In the genomic region with DNA sequence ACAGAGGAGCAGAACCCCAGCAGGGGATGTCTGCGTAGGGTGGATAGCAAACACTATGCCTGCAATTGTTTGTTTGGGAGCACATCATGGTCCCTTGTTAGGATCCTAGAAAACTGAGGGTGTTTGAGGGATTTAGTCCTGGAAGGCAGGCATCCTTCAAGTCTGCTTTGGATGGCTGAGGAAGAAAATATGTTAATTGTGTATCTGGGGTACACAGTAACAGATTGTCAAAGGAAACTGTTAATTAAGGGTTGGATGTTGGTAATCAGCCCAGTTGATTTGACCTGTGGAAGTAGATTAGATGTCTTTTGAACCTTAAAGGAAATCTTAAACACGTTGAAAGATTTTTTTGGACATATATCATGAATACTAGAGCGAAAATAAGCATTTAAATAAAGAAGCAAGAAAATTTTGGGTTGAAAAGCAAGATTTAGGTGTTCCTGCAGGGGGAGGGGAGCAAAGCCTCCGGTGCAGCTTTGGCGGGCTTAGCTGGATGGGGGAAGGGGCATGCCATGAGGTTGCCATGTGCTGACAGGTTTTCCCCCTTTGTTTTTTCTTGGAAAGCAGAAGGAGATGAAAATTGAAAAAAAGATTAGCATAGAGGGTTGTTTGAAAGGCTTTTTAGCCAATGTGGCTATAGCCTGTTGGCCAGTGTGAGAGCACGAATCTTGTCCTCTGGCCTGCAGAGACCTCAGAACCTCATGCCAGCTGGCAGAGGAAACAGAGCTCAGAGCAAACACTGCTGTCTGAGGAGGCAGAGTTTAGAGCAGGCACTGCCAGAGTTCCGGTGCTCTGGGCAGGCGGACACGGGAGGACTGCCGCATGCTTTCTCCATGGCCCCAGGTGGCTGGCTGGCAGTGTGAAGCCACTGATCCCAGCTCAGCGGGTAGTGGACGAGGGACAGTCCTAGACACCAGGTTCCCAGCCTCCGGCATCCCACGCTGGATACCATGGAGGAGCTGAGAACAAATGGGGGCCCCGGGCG, we compare ENCODE assay signal across 9 mouse cellular contexts. TPM values are rescaled to one million over a fixed set of nuclear protein-coding genes. Genes with fewer than 3 reads are reported as not detected.
A peak's percentile ranks its signal among the peaks of the same experiment; 100 is the strongest.
DNase-seq lines count a peak whose midpoint lies in the region; ATAC-seq and TF ChIP-seq lines count a peak whose summit lies in the region.
"Had no signal": no experiment of that assay in that cellular context is flagged by ENCODE, and none has a peak within 500 bp of the region (broad histone marks: within the 10 kb centered on the region; RNA-seq: fewer than 3 reads in every experiment).

No protein-coding gene starts in this region.

- DNase-seq in adrenal gland, adult 2 months: peak; percentile 50
- DNase-seq in adrenal gland, postnatal 4 days (ENCODE audit: low spot score in 2 of 2): no peak
- no peak for DNase-seq in midbrain, embryonic 10.5 days (ENCODE audit: low spot score)
- no peak for DNase-seq in midbrain, embryonic 11.5 days (ENCODE audit: low spot score, missing footprints)
- peak; percentile 83 for DNase-seq in midbrain, postnatal 0 days (ENCODE audit: low spot score)

- no peak overlapping the region for H3K4me2 ChIP-seq in midbrain, embryonic 11.5 days
- no peak overlapping the region for H3K4me2 ChIP-seq in midbrain, postnatal 0 days (ENCODE audit: low read depth, low read length, poor library complexity, severe bottlenecking)

- peaks cover 41% of the 10 kb centered on the region for H3K36me3 ChIP-seq in midbrain, embryonic 10.5 days
- peaks cover 4% of the 10 kb centered on the region; the same call in 1 of the 2 replicates for H3K36me3 ChIP-seq in midbrain, embryonic 11.5 days (ENCODE audit: control insufficient read depth, insufficient read depth, low read length)
- peaks cover 8% of the 10 kb centered on the region for H3K36me3 ChIP-seq in midbrain, postnatal 0 days (ENCODE audit: insufficient read depth, low read length)

- H3K4me3 ChIP-seq in midbrain, embryonic 10.5 days: no peak overlapping the region
- no peak overlapping the region for H3K4me3 ChIP-seq in midbrain, embryonic 11.5 days (ENCODE audit: low read depth, low read length)
- no peak overlapping the region for H3K4me3 ChIP-seq in midbrain, postnatal 0 days (ENCODE audit: low read depth, low read length)
- H3K4me3 ChIP-seq: left cerebral cortex, adult 2 months had no signal

- no peaks in the 10 kb centered on the region for H3K27me3 ChIP-seq in midbrain, embryonic 10.5 days (ENCODE audit: low read depth, poor library complexity, severe bottlenecking)
- H3K27me3 ChIP-seq in midbrain, embryonic 11.5 days (ENCODE audit: control insufficient read depth, insufficient read depth, low read length): no peaks in the 10 kb centered on the region
- H3K27me3 ChIP-seq in midbrain, postnatal 0 days (ENCODE audit: insufficient read depth, low read length): no peaks in the 10 kb centered on the region

- peaks cover 2% of the 10 kb centered on the region; the same call in 1 of the 2 replicates for H3K9me3 ChIP-seq in midbrain, embryonic 10.5 days (replicated peaks)
- H3K9me3 ChIP-seq in midbrain, embryonic 11.5 days (ENCODE audit: control insufficient read depth, low read length): no peaks in the 10 kb centered on the region
- H3K9me3 ChIP-seq in midbrain, postnatal 0 days (ENCODE audit: low read length): 0 out of 2 replicates have a peak, but pooled peaks cover under 1% of the 10 kb centered on the region

- no peak; the same call in 1 of the 2 replicates for TF ChIP-seq CTCF in midbrain, postnatal 0 days (IDR thresholded peaks at IDR 0.05)

- H3K4me1 ChIP-seq in midbrain, embryonic 10.5 days: peaks cover 11% of the 10 kb centered on the region
- H3K4me1 ChIP-seq in midbrain, embryonic 11.5 days (ENCODE audit: control insufficient read depth, insufficient read depth, low read length): no peaks in the 10 kb centered on the region
- no peaks in the 10 kb centered on the region for H3K4me1 ChIP-seq in midbrain, postnatal 0 days (ENCODE audit: insufficient read depth, low read length)

- H3K27ac ChIP-seq in midbrain, embryonic 10.5 days (replicated peaks): peak overlapping the region; percentile 28; the same call in 1 of the 2 replicates
- H3K27ac ChIP-seq in midbrain, embryonic 11.5 days (ENCODE audit: low read depth, low read length): no peak overlapping the region
- H3K27ac ChIP-seq in midbrain, postnatal 0 days (ENCODE audit: low read depth, low read length): no peak overlapping the region
- H3K27ac ChIP-seq: left cerebral cortex, adult 2 months had no signal

- H3K9ac ChIP-seq in midbrain, embryonic 11.5 days (ENCODE audit: low read length): no peak overlapping the region
- H3K9ac ChIP-seq in midbrain, postnatal 0 days (replicated peaks; ENCODE audit: low read length, poor library complexity, severe bottlenecking): no peak overlapping the region

- WGBS in midbrain, embryonic 10.5 days: 81% methylated on average over 16 of the region's 16 CpGs
- WGBS in midbrain, embryonic 11.5 days: 72% methylated on average over 16 of the region's 16 CpGs
- WGBS in midbrain, postnatal 0 days: 68% methylated on average over 16 of the region's 16 CpGs

- ATAC-seq in midbrain, embryonic 11.5 days (ENCODE audit: low FRiP score): no peak
- 0 out of 2 replicates have a peak, but pooled peaks have one; percentile 12 for ATAC-seq in granulocyte monocyte progenitor cell, adult 5-6 weeks (replicated peaks; ENCODE audit: poor library complexity, severe bottlenecking)
- peak; percentile 87 for ATAC-seq in midbrain, postnatal 0 days (ENCODE audit: low FRiP score)
- ATAC-seq in CD4-positive, CD25-positive, alpha-beta regulatory T cell, adult 4 months: no peak
- ATAC-seq in erythroblast, adult 5-6 weeks (replicated peaks; ENCODE audit: low FRiP score, poor library complexity, severe bottlenecking): no peak

RNA-seq across cellular contexts. Expression of gene Styx, which starts 13.6 kb away (rescaled TPM):
- total RNA-seq in adrenal gland, adult 2 months (2021): 10 to 100 TPM; 26.2 to 28.1 TPM
- polyA plus RNA-seq in adrenal gland, adult 2 months (2012; rRNA removed): 22.3 and 24.1 TPM in 2 replicates
- 10 to 100 TPM; 38.0 to 43.9 TPM for total RNA-seq in adrenal gland, postnatal 4 days (2021)
- polyA plus RNA-seq in midbrain, embryonic 10.5 days (2016; fragmentation: Nextera tagmentation; extraction: Ambion mirVana): 39.3 and 40.0 TPM in 2 replicates
- polyA plus RNA-seq in midbrain, embryonic 11.5 days (2014; fragmentation: Nextera tagmentation; extraction: Ambion mirVana): 31.5 and 34.8 TPM in 2 replicates
- 26.8 and 30.6 TPM in 2 replicates for total RNA-seq in granulocyte monocyte progenitor cell, adult 5-6 weeks (2014; fragmentation: Nextera tagmentation)
- 13.2 and 16.7 TPM in 2 replicates for total RNA-seq in granulocyte monocyte progenitor cell, adult 5-6 weeks (2017)
- total RNA-seq in midbrain, postnatal 0 days (2014; rRNA removed): 24.3 and 26.8 TPM in 2 replicates
- polyA plus RNA-seq in midbrain, postnatal 0 days (2015; fragmentation: Nextera tagmentation; extraction: Ambion mirVana): 64.0 and 72.1 TPM in 2 replicates
- polyA plus RNA-seq in CD4-positive, CD25-positive, alpha-beta regulatory T cell, adult 4 months (2017; shearing (Covaris generic)): 10 to 100 TPM; 18.3 to 23.8 TPM
- 5.8 and 16.9 TPM in 2 replicates for total RNA-seq in erythroblast, adult 5-6 weeks (2015; ENCODE audit: low replicate concordance)
- 5.0 and 6.6 TPM in 2 replicates for total RNA-seq in erythroblast, adult 5-6 weeks (2017; ENCODE audit: low replicate concordance)

RNA-seq across cellular contexts. Expression of gene Psmc6, which starts 34.9 kb away (rescaled TPM):
- 100 to 1,000 TPM; 104 to 142 TPM for total RNA-seq in adrenal gland, adult 2 months (2021)
- polyA plus RNA-seq in adrenal gland, adult 2 months (2012; rRNA removed): 4.5 and 5.7 TPM in 2 replicates
- 100 to 1,000 TPM; 125 to 127 TPM for total RNA-seq in adrenal gland, postnatal 4 days (2021)
- 205 and 210 TPM in 2 replicates for polyA plus RNA-seq in midbrain, embryonic 10.5 days (2016; fragmentation: Nextera tagmentation; extraction: Ambion mirVana)
- polyA plus RNA-seq in midbrain, embryonic 11.5 days (2014; fragmentation: Nextera tagmentation; extraction: Ambion mirVana): 258 and 276 TPM in 2 replicates
- total RNA-seq in granulocyte monocyte progenitor cell, adult 5-6 weeks (2014; fragmentation: Nextera tagmentation): 136 and 145 TPM in 2 replicates
- total RNA-seq in granulocyte monocyte progenitor cell, adult 5-6 weeks (2017): 221 and 284 TPM in 2 replicates
- total RNA-seq in midbrain, postnatal 0 days (2014; rRNA removed): 105 and 128 TPM in 2 replicates
- polyA plus RNA-seq in midbrain, postnatal 0 days (2015; fragmentation: Nextera tagmentation; extraction: Ambion mirVana): 136 and 139 TPM in 2 replicates
- 100 to 1,000 TPM; 131 to 179 TPM for polyA plus RNA-seq in CD4-positive, CD25-positive, alpha-beta regulatory T cell, adult 4 months (2017; shearing (Covaris generic))
- total RNA-seq in erythroblast, adult 5-6 weeks (2015; ENCODE audit: low replicate concordance): 41.6 and 83.2 TPM in 2 replicates
- total RNA-seq in erythroblast, adult 5-6 weeks (2017; ENCODE audit: low replicate concordance): 68.6 and 92.2 TPM in 2 replicates

RNA-seq across cellular contexts. Expression of gene Gnpnat1, which starts 40.2 kb away (rescaled TPM):
- 10 to 100 TPM; 27.0 to 29.4 TPM for total RNA-seq in adrenal gland, adult 2 months (2021)
- 1.3 and 1.8 TPM in 2 replicates for polyA plus RNA-seq in adrenal gland, adult 2 months (2012; rRNA removed)
- total RNA-seq in adrenal gland, postnatal 4 days (2021): 10 to 100 TPM; 30.7 to 31.5 TPM
- polyA plus RNA-seq in midbrain, embryonic 10.5 days (2016; fragmentation: Nextera tagmentation; extraction: Ambion mirVana): 37.8 and 42.4 TPM in 2 replicates
- 42.7 and 46.6 TPM in 2 replicates for polyA plus RNA-seq in midbrain, embryonic 11.5 days (2014; fragmentation: Nextera tagmentation; extraction: Ambion mirVana)
- 42.0 and 72.4 TPM in 2 replicates for total RNA-seq in granulocyte monocyte progenitor cell, adult 5-6 weeks (2014; fragmentation: Nextera tagmentation)
- total RNA-seq in granulocyte monocyte progenitor cell, adult 5-6 weeks (2017): 30.2 and 50.2 TPM in 2 replicates
- 17.6 and 26.2 TPM in 2 replicates for total RNA-seq in midbrain, postnatal 0 days (2014; rRNA removed)
- 19.1 and 23.5 TPM in 2 replicates for polyA plus RNA-seq in midbrain, postnatal 0 days (2015; fragmentation: Nextera tagmentation; extraction: Ambion mirVana)
- 10 to 100 TPM; 68.3 to 79.2 TPM for polyA plus RNA-seq in CD4-positive, CD25-positive, alpha-beta regulatory T cell, adult 4 months (2017; shearing (Covaris generic))
- 3.1 and 22.6 TPM in 2 replicates for total RNA-seq in erythroblast, adult 5-6 weeks (2015; ENCODE audit: low replicate concordance)
- 5.4 and 9.2 TPM in 2 replicates for total RNA-seq in erythroblast, adult 5-6 weeks (2017; ENCODE audit: low replicate concordance)

RNA-seq across cellular contexts. Expression of gene Ero1l, which starts 45.9 kb away (rescaled TPM):
- 10 to 100 TPM; 34.7 to 39.3 TPM for total RNA-seq in adrenal gland, adult 2 months (2021)
- polyA plus RNA-seq in adrenal gland, adult 2 months (2012; rRNA removed): 2.7 and 4.2 TPM in 2 replicates
- 10 to 100 TPM; 34.5 to 38.5 TPM for total RNA-seq in adrenal gland, postnatal 4 days (2021)
- polyA plus RNA-seq in midbrain, embryonic 10.5 days (2016; fragmentation: Nextera tagmentation; extraction: Ambion mirVana): 37.7 and 39.2 TPM in 2 replicates
- 33.8 and 40.9 TPM in 2 replicates for polyA plus RNA-seq in midbrain, embryonic 11.5 days (2014; fragmentation: Nextera tagmentation; extraction: Ambion mirVana)
- 92.0 and 114 TPM in 2 replicates for total RNA-seq in granulocyte monocyte progenitor cell, adult 5-6 weeks (2014; fragmentation: Nextera tagmentation)
- 55.0 and 73.0 TPM in 2 replicates for total RNA-seq in granulocyte monocyte progenitor cell, adult 5-6 weeks (2017)
- 27.9 and 32.0 TPM in 2 replicates for total RNA-seq in midbrain, postnatal 0 days (2014; rRNA removed)
- polyA plus RNA-seq in midbrain, postnatal 0 days (2015; fragmentation: Nextera tagmentation; extraction: Ambion mirVana): 18.6 and 21.5 TPM in 2 replicates
- 10 to 100 TPM; 17.8 to 28.1 TPM for polyA plus RNA-seq in CD4-positive, CD25-positive, alpha-beta regulatory T cell, adult 4 months (2017; shearing (Covaris generic))
- total RNA-seq in erythroblast, adult 5-6 weeks (2015; ENCODE audit: low replicate concordance): 45.8 and 46.5 TPM in 2 replicates
- 19.5 and 34.2 TPM in 2 replicates for total RNA-seq in erythroblast, adult 5-6 weeks (2017; ENCODE audit: low replicate concordance)

Comparison
In these comparisons a context has a peak if more than half of its experiments do, and no peak if none do; other contexts are left out.
1. DNase-seq: peak in adrenal gland, adult 2 months (single experiment) and midbrain, postnatal 0 days (single experiment); none in adrenal gland, postnatal 4 days (0 of 2), midbrain, embryonic 10.5 days (single experiment) and midbrain, embryonic 11.5 days (single experiment).
2. ATAC-seq: peak in granulocyte monocyte progenitor cell, adult 5-6 weeks (single experiment) and midbrain, postnatal 0 days (single experiment); none in midbrain, embryonic 11.5 days (single experiment), CD4-positive, CD25-positive, alpha-beta regulatory T cell, adult 4 months (single experiment) and erythroblast, adult 5-6 weeks (single experiment).